Mouse (Mus musculus): ENCODE data around the gene Slc12a5. TPM values are rescaled to one million over a fixed set of nuclear protein-coding genes. Genes with fewer than 3 reads are reported as not detected.

Gene Slc12a5
- polyA plus RNA-seq, 1 experiment from 2014 or later, result 0.12 TPM

DNA sequence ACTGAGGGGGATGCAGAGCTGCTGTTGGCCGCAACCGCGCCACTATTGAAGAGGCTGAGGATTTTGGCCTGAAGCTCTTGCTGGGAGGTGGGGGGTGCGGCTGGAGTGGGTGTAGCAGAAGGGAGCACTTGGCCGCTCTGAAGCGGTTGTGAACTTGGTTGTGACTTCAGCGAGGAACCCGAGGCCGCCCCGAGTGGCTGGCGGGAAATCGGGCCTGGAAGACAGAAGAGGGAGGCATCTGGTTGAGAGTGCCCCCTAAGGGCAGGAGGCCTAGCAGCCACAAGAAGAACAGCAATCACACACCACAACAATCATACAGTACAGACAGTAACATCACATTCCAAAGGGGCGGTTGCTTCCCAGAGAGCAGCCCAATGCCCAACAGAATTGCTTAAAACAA, 41.4 kb downstream of the Slc12a5 start:
- TF ChIP-seq CTCF (IDR thresholded peaks at IDR 0.05; ENCODE audit: low read depth), result 0 out of 2 replicates have a peak, but pooled peaks have one; percentile 17
- no peak for TF ChIP-seq EP300 (optimal IDR thresholded peaks at IDR 0.05)
- no peak overlapping the region for H3K27ac ChIP-seq (replicated peaks)
- ATAC-seq (ENCODE audit: low FRiP score, low TSS enrichment), result no peak
- whole genome bisulfite sequencing, result 94% methylated on average over 13 of the region's 13 CpGs
- no peaks in the 10 kb centered on the region for H3K9me3 ChIP-seq (ENCODE audit: control insufficient read depth, low read length)
- H3K4me1 ChIP-seq (replicated peaks; ENCODE audit: control insufficient read depth, insufficient read depth), result peaks cover 3% of the 10 kb centered on the region; the same call in 1 of the 2 replicates
- no peak overlapping the region for H3K9ac ChIP-seq (ENCODE audit: low read length)
- no peak overlapping the region for H3K4me3 ChIP-seq (ENCODE audit: low read depth, low read length)
- H3K36me3 ChIP-seq (ENCODE audit: control insufficient read depth, insufficient read depth, low read length), result peaks cover 46% of the 10 kb centered on the region
- no peak for DNase-seq (ENCODE audit: low spot score)
- H3K4me2 ChIP-seq (replicated peaks; ENCODE audit: low read depth), result no peak overlapping the region
- H3K27me3 ChIP-seq (ENCODE audit: control insufficient read depth, insufficient read depth, low read length), result no peaks in the 10 kb centered on the region

DNA sequence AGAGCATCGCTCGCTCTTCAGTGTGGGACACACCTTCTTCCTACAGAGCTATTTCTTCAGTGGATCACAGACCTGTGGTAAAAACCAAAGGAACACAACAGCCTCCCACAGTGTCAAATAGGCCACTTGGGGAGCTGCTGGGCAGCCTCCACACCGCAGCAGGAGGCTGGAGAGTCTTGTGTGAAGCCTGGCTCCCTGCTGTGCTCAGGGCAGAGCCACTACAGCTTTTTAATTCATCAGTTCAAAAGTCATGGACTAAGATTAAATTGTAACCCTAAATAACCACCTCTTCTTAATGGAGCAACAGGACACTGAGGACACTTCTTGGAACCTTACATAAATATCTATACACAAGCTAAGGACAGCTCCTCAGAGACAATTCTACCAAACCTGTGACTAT, 42.5 kb downstream of the Slc12a5 start:
- no peak for TF ChIP-seq CTCF (IDR thresholded peaks at IDR 0.05; ENCODE audit: low read depth)
- no peak for TF ChIP-seq EP300 (optimal IDR thresholded peaks at IDR 0.05)

GRCm38 (mm10) chr2:165004237-165004636, 43.6 kb downstream of the Slc12a5 start:
- H3K4me3 ChIP-seq (ENCODE audit: low read depth, low read length), result no peak overlapping the region
- peaks cover 55% of the 10 kb centered on the region for H3K36me3 ChIP-seq (ENCODE audit: control insufficient read depth, insufficient read depth, low read length)

More for the DNA sequence above, 42.5 kb downstream of the Slc12a5 start:
- Histone ChIP-seq H3K4me3 (ENCODE audit: low read depth, low read length) (no peak overlapping the region), H3K36me3 (ENCODE audit: control insufficient read depth, insufficient read depth, low read length) (peaks cover 55% of the 10 kb centered on the region), H3K9me3 (ENCODE audit: control insufficient read depth, low read length) (no peaks in the 10 kb centered on the region), H3K27ac (replicated peaks) (no peak overlapping the region), H3K4me1 (replicated peaks; ENCODE audit: control insufficient read depth, insufficient read depth) (peaks cover 2% of the 10 kb centered on the region; the same call in 1 of the 2 replicates), H3K9ac (ENCODE audit: low read length) (no peak overlapping the region), H3K27me3 (ENCODE audit: control insufficient read depth, insufficient read depth, low read length) (no peaks in the 10 kb centered on the region), H3K4me2 (replicated peaks; ENCODE audit: low read depth) (no peak overlapping the region)
- ATAC-seq (ENCODE audit: low FRiP score, low TSS enrichment) (no peak), DNase-seq (ENCODE audit: low spot score) (no peak)
- 88% methylated on average over 3 of the region's 3 CpGs for WGBS

GRCm38 (mm10) chr2:165006813-165007212, 46.2 kb downstream of the Slc12a5 start:
- no peak overlapping the region for H3K27ac ChIP-seq (replicated peaks)
- no peaks in the 10 kb centered on the region for H3K4me1 ChIP-seq (replicated peaks; ENCODE audit: control insufficient read depth, insufficient read depth)
- no peak overlapping the region for H3K4me3 ChIP-seq (ENCODE audit: low read depth, low read length)
- peaks cover 59% of the 10 kb centered on the region for H3K36me3 ChIP-seq (ENCODE audit: control insufficient read depth, insufficient read depth, low read length)
- TF ChIP-seq EP300 (optimal IDR thresholded peaks at IDR 0.05) (no peak), CTCF (IDR thresholded peaks at IDR 0.05; ENCODE audit: low read depth) (no peak)
- no peak for ATAC-seq (ENCODE audit: low FRiP score, low TSS enrichment)
- 95% methylated on average over 4 of the region's 4 CpGs for WGBS
- H3K9ac ChIP-seq (ENCODE audit: low read length), result no peak overlapping the region
- no peaks in the 10 kb centered on the region for H3K9me3 ChIP-seq (ENCODE audit: control insufficient read depth, low read length)
- H3K27me3 ChIP-seq (ENCODE audit: control insufficient read depth, insufficient read depth, low read length), result no peaks in the 10 kb centered on the region
- DNase-seq (ENCODE audit: low spot score), result no peak
- H3K4me2 ChIP-seq (replicated peaks; ENCODE audit: low read depth), result no peak overlapping the region

More at GRCm38 (mm10) chr2:165004237-165004636, 43.6 kb downstream of the Slc12a5 start:
- H3K27me3 ChIP-seq (ENCODE audit: control insufficient read depth, insufficient read depth, low read length), result no peaks in the 10 kb centered on the region
- H3K4me1 ChIP-seq (replicated peaks; ENCODE audit: control insufficient read depth, insufficient read depth), result no peaks in the 10 kb centered on the region
- no peak overlapping the region for H3K27ac ChIP-seq (replicated peaks)
- H3K9me3 ChIP-seq (ENCODE audit: control insufficient read depth, low read length), result no peaks in the 10 kb centered on the region
- no peak for ATAC-seq (ENCODE audit: low FRiP score, low TSS enrichment)
- DNase-seq (ENCODE audit: low spot score), result no peak
- WGBS, result 92% methylated on average over 10 of the region's 10 CpGs
- no peak overlapping the region for H3K9ac ChIP-seq (ENCODE audit: low read length)
- TF ChIP-seq CTCF (IDR thresholded peaks at IDR 0.05; ENCODE audit: low read depth), result no peak
- TF ChIP-seq EP300 (optimal IDR thresholded peaks at IDR 0.05), result no peak
- H3K4me2 ChIP-seq (replicated peaks; ENCODE audit: low read depth), result no peak overlapping the region

DNA sequence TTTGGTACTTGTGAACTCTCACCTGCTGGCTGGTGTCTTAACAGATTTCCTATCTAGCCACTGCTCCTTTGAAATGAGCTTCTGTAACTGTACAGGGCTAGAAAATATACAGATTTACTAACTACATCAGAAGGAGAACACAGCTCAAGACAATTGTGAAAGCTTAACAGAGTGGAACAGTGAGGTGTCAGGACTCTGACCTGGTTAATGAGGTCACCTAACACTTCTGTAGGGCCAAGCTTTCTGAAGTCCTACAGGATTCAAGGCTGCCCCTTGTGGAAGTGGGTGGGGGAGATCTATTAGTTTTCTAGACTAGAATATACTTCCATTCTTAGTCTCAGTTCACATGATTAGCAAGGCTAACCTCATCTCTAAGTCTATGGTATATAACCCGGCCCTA, 47.4 kb downstream of the Slc12a5 start:
- peaks cover 58% of the 10 kb centered on the region for H3K36me3 ChIP-seq (ENCODE audit: control insufficient read depth, insufficient read depth, low read length)
- no peak for TF ChIP-seq EP300 (optimal IDR thresholded peaks at IDR 0.05)
- no peak for TF ChIP-seq CTCF (IDR thresholded peaks at IDR 0.05; ENCODE audit: low read depth)
- H3K27ac ChIP-seq (replicated peaks), result no peak overlapping the region
- H3K9me3 ChIP-seq (ENCODE audit: control insufficient read depth, low read length), result no peaks in the 10 kb centered on the region
- no peak overlapping the region for H3K4me3 ChIP-seq (ENCODE audit: low read depth, low read length)
- no peak for DNase-seq (ENCODE audit: low spot score)
- H3K9ac ChIP-seq (ENCODE audit: low read length), result no peak overlapping the region
- H3K4me1 ChIP-seq (replicated peaks; ENCODE audit: control insufficient read depth, insufficient read depth), result no peaks in the 10 kb centered on the region
- WGBS, result 100% methylated on average over 1 of the region's 1 CpGs
- H3K4me2 ChIP-seq (replicated peaks; ENCODE audit: low read depth), result no peak overlapping the region
- ATAC-seq (ENCODE audit: low FRiP score, low TSS enrichment), result no peak
- no peaks in the 10 kb centered on the region for H3K27me3 ChIP-seq (ENCODE audit: control insufficient read depth, insufficient read depth, low read length)

DNA sequence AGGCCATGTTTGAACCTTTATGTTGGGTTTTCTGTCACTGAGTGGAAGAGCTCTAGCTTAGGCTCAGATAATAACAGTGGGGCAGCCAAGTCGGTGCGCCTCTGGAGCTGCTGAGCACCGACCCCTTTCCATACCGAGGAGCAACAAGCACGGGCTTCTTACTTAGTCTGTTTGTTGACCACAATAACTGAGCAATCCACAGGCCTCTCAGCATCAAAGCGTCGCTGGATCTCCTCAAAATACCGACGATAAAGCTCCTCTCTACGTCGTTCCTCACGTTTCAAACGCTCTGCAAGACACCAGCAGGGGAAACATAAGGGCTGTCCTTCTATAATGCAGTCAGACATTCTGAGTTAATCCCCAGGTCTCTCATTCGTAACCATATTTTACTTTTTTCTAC, 48.6 kb downstream of the Slc12a5 start:
- no peak overlapping the region for H3K9ac ChIP-seq (ENCODE audit: low read length)
- no peaks in the 10 kb centered on the region for H3K9me3 ChIP-seq (ENCODE audit: control insufficient read depth, low read length)
- no peak overlapping the region for H3K4me3 ChIP-seq (ENCODE audit: low read depth, low read length)
- no peaks in the 10 kb centered on the region for H3K27me3 ChIP-seq (ENCODE audit: control insufficient read depth, insufficient read depth, low read length)
- WGBS, result 97% methylated on average over 14 of the region's 14 CpGs
- no peak for DNase-seq (ENCODE audit: low spot score)
- no peak for TF ChIP-seq EP300 (optimal IDR thresholded peaks at IDR 0.05)
- TF ChIP-seq CTCF (IDR thresholded peaks at IDR 0.05; ENCODE audit: low read depth), result no peak
- ATAC-seq (ENCODE audit: low FRiP score, low TSS enrichment), result no peak
- no peak overlapping the region for H3K4me2 ChIP-seq (replicated peaks; ENCODE audit: low read depth)
- H3K27ac ChIP-seq (replicated peaks), result no peak overlapping the region
- H3K4me1 ChIP-seq (replicated peaks; ENCODE audit: control insufficient read depth, insufficient read depth), result no peaks in the 10 kb centered on the region
- H3K36me3 ChIP-seq (ENCODE audit: control insufficient read depth, insufficient read depth, low read length), result peaks cover 48% of the 10 kb centered on the region

All from stomach, postnatal 0 days (tissue).